Mouse (Mus musculus): ENCODE measurements around the gene Nup35.
A peak's percentile ranks its signal among the peaks of the same experiment; 100 is the strongest.

Nup35 gene

DNA sequence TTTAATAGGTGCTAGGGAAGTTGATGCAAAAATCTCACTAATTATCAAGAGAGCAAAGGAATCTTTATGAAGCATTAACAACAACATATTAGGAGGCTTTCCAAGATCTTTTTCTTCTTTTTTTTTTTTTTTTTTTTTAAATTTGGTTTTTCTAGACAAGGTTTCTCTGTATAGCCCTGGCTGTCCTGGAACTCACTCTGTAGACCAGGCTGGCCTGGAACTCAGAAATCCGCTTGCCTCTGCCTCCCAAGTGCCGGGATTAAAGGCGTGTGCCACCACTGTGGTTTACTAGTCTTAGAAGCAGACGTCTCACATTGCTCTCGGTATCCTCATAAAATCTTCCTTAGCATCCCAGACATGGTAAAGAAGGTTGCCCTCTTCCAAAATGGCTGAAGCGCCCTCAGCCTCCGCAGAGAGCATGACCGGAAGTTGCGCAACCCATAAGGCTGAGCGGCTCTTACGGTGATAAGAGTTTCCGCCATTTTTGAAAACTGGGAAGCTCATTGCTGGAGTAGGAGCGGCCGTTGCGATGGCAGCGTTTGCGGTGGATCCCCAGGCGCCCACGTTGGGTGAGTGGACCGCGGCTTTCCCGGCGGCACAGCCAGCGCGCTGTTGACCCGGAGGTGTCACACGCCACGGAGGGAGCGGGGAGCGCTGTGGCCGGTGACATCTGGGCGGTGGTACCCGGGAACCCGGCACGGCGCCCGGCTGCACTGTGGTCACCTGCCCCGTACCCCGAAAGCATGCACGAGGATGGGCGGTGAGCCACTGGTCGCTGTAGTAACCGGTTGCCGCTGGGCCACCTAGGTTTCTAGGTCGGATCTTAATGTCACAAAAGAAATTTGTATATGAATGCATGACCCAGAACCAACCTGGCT is 21.6 kb downstream of the Nup35 start:
- peak; percentile 82 for DNase-seq (ENCODE audit: low read depth, low spot score)

GRCm38 (mm10) chr2:80639398-80639797 is 22.4 kb downstream of the Nup35 start:
- DNase-seq (ENCODE audit: low read depth, low spot score), result no peak

GRCm38 (mm10) chr2:80639864-80640263 is 22.8 kb downstream of the Nup35 start:
- no peak for DNase-seq (ENCODE audit: low read depth, low spot score)

GRCm38 (mm10) chr2:80661414-80661813 is 44.4 kb downstream of the Nup35 start:
- no peak for DNase-seq (ENCODE audit: low read depth, low spot score)

DNA sequence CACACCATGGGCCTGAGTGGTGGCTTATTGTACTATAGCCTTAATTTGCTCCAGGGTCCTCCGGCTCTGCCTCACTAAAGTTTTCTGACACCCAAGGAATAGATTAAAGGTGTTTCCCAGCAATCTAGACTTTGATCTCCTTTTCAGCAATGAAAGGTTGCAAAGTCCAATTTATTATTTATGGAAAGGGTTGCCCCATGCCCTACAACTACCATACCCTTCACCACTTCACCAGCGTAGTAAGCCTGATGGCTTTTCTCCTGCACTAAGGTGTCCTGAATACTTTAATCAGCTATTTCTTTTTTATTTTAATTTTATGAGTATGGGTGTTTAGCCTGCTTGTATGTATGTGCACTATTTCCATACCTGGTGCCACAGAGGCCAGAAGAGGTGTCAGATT is 45.6 kb downstream of the Nup35 start:
- DNase-seq (ENCODE audit: low read depth, low spot score), result no peak

GRCm38 (mm10) chr2:80667396-80667964 is 50.4 kb downstream of the Nup35 start:
- no peak for DNase-seq (ENCODE audit: low read depth, low spot score)

DNA sequence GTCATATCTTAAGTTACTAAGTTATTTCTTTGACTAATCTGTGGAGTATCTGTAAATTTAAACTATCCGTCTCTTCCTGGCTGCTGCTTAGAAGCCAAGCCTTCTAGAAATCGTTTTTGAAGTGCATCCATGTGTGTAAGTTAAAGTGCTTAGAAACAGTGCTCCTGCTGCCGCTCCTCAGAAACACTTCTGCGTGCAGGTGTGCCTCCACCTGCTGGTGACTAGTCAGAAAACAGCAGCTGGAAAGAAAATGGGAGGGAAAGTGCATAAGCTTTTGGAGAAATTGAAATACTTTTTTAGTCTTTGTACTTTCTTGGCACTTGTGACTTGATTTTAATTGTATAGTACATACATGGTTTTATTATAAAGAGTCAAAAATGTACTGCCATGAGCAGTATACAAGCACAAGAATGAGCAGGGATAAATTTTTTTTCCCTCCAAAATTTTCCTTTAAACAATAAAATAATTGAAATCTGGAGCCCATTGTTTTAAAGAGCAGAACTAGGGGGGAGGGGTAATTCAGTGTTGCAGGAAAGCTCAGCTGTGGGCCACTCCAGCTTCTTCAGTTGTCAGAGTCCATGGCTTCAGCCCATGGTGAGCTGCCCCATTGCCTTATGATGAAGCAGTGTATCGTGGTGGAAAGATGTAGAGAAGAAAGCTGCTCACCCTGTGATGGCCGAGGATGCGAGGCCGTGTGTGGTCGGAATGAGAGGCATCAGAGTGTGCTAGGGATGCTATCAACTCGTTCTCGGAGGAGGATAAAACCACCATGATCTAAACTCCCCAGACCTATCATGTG is 53.0 kb downstream of the Nup35 start:
- no peak for DNase-seq (ENCODE audit: low read depth, low spot score)

GRCm38 (mm10) chr2:80678803-80679202 is 61.8 kb downstream of the Nup35 start:
- DNase-seq (ENCODE audit: low read depth, low spot score), result no peak

- DNase-seq (ENCODE audit: low read depth, low spot score), result no peak
Observed at GRCm38 (mm10) chr2:80683727-80684239, 66.7 kb downstream of the Nup35 start.

DNA sequence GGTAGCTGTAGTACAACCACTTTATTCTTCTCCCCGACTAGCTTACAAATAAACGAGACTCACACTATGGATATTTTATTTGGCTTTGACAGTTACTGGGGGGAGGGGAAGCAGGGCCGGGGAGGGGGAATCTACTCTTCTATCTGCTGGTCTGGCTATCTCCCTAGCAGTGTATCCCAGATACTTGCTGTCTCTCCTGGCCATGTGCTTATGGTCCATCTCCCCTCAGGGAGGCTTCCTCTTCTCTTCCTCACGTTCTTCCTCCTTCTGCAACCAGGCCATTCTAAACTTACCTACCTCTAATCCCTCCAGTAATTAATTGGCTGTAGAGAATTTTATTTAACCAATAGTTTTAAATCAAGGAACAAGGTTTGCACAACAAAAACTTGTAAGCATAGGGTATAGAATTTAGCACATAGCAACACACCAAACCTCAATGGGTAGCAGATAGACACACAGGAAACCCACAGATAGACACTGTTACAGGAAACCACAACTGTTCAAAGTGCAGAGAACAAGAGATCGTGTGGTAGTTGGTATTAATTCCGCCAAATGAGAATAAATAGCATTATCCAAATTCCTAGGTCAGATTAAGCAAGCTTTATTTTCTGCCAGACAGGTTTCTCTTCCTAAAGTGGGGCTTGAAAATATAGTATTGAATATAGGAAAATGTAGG is 67.5 kb downstream of the Nup35 start:
- DNase-seq (ENCODE audit: low read depth, low spot score), result no peak

GRCm38 (mm10) chr2:80688261-80688660 is 71.2 kb downstream of the Nup35 start:
- DNase-seq (ENCODE audit: low read depth, low spot score), result no peak

DNA sequence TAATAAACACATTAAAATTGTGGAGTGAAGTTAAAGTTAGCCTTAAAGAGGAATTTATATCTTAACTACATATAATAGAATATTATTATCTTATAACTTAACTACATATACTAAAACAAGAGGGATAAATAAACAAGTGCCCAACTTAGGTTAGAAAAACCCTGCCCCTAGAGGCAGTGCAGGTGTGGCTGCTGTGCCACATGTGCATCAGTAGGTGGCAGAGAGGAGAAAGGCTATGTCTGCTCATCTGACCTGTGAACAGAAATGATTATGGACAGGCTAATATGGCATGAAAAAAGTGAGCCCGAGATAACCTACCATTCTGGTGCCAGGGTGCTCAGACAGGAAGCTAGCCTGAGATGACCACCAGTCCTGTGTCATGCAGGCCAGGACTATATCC is 90.4 kb downstream of the Nup35 start:
- no peak for DNase-seq (ENCODE audit: low read depth, low spot score)

Data from embryo, embryonic 11.5 days (tissue).